Mouse (Mus musculus) urinary bladder, adult 18-20 months (tissue): ENCODE measurements around the gene Supt7l.
"Not testable (repeated sequence)": the region's sequence is repeated elsewhere in the genome, so short reads cannot be mapped to it uniquely, and the experiment has no call there.

Experiments used
- DNase-seq, 2 experiments: peaks; one replicate each; pipeline ENCODE4 v3.0.0; 2022; ENCODE audit warnings: low spot score in 2 of 2, mixed read lengths in 2 of 2

The Supt7l gene

DNA sequence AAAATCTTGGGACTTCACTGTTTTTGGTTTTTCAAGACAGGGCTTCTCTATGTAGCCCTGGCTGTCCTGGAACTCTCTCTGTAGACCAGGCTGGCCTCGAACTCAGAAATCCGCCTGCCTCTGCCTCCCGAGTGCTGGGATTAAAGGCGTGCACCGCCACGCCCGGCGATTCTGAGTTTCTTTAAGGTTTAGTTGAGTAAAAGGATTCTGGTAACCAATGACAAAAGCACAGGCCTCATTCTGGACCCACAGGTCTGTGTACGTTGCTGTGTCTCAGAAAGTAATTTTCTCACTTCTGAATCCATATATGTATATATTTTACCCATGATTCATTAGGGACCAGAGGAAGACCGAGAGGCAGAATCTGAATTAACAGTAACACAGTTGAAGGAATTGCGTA is at the start of gene Supt7l:
Supt7l (minus strand) TSS at position 101 of the 400 bp plus-strand sequence.
- not testable (repeated sequence) for DNase-seq

DNA sequence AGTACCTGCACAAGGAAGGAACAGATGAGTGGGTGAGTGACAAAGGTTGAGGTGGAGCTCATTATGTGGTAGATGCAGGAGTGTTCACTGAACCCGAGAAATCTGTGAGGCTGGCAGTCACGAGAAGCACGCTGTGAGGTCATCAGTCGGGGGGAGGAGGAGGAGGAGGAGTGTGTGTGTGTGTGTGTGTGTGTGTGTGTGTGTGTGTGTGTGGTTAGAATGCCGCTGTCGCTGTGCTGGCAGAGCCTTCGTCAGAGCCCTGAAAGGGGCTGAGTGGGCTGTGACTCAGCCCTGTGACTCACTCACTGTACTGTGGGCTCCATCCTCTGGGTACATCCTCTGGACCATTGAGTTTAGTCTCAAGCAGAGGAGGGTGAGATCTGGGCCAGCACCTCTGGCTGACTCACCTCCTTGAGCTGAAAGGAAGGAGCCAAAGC is 49.0 kb upstream of the Supt7l start:
- DNase-seq = peak in 1 of 2 experiments; percentile 45

DNA sequence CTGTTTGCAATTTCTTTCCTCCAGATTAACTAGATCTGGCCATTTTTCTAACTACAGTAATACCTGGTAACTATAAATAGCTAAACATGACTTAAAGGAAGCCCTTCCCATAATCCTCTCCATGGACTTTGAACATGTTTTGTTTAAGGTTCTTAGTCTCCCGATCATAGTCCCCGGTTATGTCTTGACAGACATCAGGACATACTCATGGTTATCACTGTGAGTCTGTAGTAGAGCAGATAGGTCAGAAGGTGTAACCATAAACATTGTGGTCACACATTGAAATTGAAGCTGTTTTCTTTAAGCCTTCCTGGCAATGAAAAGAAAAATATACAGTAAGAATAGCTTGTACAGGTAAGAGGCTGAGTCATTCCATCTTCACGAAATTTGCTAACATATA is 46.1 kb upstream of the Supt7l start:
- DNase-seq = no peak

DNA sequence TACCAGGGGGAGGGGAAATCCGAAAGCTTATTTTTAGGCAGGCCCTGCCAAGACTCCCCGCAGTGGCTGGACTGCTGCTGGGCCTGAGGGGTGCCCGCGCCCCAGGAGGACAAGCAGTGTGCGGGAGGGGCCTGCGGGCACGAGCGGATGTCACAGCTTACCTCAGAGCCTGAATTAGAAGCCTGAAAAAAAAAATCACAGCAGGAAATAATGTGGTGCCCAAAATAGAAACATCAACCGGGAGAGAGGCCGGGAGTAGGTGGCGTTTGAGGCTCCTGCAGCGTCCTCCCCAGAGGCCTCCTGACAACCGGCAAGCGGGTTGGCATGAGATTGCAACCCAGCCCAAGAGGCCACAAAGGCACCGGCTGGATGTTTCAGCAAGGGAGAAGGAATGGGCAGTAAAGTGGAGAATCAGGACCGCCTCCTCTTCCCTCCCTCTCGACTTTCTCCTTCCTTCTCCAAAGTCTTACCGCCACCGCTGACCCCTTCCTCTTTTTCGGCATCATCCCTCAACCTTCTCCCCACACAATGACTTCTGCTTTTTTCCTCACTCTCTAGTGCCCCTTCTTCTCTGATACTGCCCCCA is 43.5 kb upstream of the Supt7l start:
- no peak for DNase-seq

DNA sequence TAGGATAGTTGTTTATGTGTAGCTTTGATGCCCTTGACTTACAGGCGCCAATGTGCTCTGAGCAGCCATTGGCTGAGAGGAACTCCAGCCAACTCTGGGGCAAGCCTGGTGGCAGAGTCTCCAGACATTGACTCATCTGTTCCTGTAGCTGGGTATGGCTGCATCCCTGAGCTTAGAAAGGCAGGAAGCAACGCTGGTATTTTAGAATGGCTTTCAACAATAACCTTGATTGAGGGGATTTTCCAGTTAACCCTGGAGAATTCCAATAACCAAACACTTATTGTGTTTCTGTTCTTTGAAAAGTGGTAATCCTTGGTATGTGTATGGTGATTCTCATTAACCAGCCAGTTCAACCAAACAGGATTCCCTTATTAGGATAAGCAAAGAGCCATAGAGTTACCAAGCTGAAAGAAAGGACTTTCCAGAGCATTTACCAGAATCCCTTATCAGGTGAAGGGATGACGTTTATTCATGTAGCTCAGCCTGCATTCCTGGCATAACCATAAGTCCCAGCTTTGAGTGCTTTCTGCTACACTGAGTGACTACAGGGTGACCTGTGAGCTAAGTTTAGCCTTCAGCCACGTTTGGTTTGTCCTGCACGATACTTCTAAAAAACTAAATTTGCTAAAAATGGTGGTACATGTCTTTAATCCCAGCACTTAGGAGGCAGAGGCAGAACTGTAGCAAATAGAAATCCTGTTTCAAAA is 40.5 kb upstream of the Supt7l start:
- DNase-seq = no peak

DNA sequence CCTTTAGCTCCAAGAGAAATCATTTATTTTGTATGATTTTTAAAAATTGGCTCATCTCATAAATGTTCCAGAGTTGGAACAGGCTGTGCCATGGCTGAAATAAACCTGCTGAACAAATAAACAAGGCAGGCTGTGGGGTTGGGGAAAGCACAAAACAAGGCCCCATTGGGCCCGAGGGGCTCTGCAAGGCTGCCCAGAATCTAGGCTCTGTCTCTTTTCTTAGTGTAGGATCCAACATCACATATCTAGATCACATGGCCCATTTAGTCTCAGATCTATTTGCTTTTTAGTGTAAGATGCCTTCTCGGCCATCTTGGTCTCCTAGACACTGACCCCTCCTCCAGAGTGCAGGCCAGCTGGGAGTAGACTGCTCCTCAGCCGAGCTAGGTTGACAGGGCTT is 38.9 kb upstream of the Supt7l start:
- DNase-seq = no peak

DNA sequence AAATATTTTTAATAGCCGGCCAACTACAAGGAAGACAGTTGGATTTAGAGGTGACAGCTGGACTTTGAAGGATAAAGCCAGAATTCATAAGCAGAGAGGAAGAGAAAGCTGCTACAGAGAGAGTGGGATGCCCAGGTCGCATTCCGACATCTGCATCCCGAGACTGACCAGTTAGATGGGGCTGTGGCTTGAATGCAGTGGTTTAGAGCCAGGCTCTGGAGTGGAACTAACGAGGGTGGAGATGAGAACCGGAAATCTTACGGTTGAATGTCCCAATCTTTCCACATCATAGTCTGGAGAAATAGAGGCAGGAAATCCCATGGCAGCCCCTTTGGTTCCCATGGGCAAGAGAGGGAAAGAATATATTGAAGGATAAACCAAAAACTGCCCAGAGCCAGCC is 38.4 kb upstream of the Supt7l start:
- DNase-seq = no peak

DNA sequence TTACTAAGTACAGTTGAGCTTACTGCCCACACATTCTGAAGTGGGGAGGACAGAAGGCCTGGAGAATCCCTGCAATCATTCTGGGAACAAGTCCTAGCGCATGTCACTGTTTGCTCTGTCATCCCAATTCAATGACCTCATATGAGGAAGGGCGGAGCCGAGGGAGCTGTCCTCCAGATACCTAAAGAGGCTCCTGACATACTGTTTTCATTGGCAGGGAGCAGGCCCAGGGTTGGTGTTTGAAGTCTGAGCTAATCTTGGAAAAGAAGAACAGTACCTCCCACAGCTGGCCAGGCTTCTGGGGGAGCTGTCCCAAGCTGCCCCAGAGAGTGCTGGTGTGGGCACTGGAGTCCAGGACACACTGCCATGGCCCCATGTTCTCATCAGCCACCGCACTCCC is 37.4 kb upstream of the Supt7l start:
- peak in 1 of 2 experiments; percentile 56 for DNase-seq

DNA sequence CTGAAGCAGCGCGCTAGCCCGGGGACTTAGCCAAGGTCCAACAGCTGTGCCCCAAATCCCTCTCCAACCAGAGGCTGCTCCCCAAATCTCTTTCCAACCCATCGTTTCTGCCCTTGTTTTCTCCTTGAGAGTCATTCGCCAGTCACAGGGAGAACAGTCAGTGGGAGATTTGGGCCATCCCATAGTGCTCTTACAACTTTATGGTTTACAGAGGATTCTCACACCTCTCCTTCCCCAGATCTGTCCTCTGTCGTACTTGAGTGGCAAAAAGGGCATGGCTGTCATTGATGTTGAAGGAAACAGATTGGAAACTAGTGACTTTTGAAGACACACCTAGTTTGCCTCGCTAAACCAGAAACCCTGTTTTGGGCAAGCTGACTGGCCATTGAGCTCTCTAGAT is 36.3 kb upstream of the Supt7l start:
- no peak for DNase-seq

DNA sequence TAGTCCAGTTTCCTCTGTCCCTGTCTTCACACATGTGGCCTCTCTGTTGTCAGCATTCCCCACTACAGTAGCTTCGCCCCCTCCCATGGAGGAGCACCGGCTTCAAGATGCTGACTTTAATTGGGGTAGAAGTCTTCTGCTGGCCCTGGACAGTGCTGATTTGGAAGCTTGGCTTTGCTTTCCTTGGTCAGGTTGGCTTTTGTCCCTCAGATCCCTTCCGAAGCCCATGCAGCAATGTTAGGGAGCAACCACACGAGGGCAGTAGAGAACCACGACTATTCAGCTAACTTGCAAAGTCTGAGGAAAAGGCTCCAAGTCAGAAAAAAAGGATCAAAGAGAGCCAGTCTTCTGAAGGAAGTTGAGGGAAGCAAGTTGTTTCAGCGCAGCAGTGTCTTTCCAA is 35.9 kb upstream of the Supt7l start:
- peak; percentile 28 to 56 for DNase-seq

DNA sequence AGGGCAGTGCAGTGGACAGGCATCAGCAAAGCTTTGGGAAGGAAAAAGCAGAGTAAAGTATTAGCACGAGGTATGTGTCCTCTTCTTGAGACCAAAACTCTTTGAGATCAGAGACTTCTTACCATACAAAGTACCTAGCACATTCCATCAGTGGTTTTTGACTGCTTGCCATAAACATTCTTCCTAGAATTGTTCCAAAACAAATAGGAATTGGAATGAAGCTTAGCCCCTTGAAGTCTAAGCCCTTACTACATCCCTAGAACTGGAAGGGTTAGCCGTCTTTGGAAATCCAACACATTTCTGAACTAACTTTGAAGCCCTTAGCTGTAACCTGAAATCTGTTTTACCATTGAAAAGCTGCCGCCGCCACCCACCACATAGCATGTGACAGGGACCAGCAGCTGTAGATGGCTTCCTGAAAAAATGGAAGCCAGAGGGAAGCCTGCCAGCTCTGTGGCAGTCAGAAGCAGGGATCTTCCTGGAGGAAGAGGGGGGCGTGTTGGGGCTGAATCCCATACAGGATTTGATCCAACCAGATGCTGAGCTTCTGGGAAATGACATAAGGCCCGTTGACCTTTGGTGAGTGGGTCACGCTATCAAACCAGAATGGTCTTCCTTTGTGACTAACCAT is 34.5 kb upstream of the Supt7l start:
- DNase-seq = no peak

DNA sequence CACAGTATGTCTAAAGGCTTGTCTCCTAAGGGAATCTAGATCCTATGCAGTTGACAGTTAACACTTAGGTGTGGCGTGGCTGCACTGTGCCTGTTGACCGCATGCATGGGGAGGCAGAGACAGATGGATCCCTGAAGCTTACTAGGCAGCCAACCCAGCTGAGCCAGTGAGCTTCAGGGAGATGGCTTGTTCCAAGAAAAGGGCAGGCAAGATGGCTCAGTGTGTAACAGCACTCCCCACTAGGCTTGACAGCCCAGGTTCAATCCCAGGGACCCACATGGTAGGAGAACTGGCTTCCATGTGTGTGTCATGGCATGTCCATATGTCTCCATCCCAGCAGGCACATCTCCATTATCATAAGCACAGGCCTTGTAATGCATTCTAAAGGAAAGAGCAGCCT is 32.7 kb upstream of the Supt7l start:
- DNase-seq = no peak

DNA sequence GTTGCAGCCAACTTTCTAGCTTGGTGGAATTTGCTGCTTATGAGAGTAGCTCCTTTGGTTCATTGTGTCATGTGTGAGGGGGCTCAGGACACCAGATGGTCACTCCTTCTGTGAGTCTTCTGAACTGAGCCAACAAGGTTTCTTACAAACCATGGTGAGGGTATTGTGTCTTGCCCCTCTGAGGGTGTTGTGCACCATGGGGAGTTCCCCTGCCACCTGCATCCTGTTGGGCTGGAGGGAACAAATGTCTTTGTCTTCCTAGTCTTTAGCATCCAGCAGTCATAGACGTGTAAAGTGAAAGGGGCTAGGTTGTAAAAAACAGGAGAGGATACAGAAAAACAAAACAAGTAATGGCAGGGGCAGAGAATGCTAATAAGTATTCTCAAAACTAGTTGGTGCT is 31.8 kb upstream of the Supt7l start:
- no peak for DNase-seq

DNA sequence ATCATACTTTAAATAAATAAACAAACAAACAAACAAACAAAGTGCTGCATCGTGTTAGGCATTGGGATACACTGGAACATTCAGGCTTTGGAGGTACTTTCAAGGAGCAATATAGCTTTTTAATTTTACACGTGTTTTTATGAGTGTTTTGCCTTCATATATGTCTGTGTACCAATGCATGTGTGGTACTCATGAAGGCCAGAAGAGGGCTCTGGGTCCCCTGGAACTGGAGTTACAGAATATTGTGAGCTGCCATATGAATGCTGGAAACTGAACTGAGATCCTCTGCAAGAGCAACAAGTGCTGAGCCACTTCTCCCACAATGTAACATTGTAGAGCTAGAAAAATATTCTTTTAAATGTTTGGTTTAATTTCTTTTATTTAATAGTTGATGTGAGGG is 7.6 kb upstream of the Supt7l start:
- DNase-seq = no peak

DNA sequence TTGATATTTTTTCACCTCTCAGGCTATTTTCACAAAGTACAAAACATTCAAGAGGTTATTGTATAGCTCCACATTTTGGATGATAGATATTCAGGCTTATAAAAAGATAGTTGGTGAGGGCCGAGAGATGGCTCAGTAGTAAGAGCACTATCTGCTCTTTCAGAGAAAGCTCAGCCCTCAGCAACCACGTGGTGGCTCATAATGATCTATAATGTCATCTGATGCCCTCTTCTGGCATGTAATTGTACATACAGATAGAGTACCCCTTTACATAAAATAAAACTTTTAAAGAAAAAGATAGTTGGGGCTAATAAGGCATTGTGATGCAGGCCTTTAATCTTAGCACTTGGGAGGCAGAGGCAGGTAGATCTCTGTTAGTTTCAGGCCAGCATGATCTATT is 953 bp upstream of the Supt7l start:
- no peak for DNase-seq

DNA sequence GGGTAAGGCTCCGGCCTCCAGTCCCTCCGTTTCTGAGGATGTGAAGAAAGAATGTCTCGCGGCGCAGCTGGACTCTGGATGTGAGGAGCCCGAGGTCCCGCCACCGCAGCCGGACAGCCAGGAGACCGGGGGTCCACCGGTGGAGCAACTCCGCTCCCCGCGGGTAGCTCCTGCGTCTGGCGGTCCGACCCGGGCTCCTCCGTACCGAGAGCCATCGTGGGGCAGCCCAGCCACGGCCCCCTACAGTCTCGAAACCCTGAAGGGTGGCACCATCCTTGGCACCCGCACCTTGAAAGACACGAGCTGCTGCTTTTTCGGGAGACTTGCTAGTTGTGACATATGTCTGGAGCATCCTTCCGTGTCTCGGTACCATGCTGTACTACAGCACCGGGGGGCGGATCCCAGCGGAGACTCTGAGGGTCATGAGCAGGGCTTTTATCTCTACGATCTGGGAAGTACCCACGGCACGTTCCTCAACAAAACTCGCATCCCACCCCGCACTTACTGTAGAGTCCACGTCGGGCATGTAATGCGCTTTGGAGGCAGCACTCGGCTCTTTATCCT is 408 bp downstream of the Supt7l start:
- no peak for DNase-seq

DNA sequence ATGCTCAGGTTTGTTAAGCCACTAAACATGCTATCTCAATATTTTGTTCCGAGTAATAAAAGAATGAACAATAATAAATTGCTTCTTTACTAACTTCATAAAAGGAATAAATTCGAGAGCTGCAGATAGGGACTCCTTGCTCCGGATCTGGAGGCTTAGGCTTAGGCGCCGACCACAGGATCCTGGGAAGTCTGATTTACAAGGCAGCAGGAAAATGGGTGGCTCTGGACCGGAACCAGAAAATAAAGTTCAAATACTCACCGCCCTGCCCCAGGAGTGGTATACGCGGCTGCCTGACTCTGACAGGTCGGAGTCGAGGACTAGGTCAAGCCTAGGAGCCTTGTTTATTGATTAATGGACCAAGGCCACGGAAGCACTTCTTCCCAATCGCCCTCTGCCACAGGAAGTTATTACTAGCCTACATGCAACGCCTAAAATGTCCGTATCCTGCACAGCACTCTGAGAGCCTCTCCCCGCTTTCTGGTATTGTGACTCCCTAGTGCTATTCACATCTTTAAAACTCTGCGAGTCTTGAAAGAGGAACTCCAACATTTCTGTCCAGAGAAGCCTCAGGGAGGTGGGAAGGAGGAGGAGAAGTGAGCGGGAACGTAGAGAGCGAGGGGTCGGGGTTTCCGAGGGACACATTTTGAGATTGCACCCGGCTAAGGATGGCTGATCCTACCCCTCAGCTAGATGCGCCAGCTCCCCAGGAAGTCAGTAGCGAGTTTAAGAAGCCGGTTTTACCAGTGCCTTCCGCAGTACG is 1.1 kb downstream of the Supt7l start, which contains the start of gene Slc4a1ap:
Slc4a1ap (plus strand) TSS at position 642 of the 763 bp plus-strand sequence.
- DNase-seq = peak; percentile 49 to 69

DNA sequence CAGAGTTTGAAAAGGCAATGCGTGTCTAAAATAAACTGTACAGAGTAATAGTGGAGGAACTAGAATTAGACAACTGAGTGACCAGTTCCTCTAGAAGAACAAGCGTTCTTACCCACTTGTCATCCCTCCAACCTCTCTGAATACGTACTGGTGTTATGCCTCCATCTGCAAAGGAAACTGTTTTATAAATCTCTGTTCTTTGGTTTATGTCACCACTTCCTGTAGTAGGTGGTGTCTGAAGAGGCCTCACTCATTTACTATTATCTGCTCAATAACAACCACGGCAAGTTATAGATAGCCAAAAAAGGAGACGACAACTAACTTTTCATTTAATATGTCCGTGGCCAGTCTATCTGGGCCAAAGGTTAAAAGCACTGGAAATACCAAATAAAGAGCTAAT is 7.1 kb downstream of the Supt7l start:
- no peak for DNase-seq

DNA sequence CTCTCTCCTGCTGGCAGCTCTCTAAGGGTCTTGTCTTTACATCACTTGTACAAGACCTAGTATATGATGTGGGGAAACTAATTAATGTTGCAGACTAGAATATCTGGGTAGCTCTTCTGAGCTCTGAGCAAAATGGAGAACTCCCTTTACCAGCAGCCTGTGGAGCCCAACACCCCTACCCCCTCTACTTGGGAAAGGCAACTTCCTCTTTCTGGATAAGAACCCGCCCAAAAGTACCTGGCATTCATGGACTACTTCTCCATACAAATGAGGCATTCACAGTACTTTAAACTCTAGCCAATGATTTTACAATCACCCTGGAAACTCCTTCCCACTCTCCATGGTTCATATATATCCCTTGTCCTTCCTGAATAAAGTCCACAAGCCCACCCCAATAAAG is 15.1 kb downstream of the Supt7l start:
- DNase-seq = no peak

DNA sequence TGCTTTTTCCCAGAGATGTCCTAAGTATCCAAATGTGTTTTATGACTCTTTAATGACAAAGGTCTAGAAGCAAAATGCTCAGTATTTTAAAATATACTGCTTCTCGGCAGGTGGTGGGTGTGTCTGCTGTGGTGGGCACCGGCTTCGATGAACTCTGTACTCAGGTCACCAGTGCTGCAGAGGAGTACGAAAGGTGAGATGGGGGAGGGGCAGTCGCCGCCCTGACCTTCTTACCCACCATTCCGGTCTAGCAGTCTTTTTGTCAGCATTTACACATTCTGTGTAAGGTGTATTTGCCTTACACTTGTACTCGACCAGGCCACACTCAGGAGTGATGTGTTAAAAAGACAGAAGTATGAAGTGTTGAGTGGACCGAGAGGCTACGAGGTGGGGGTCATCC is 22.8 kb downstream of the Supt7l start:
- no peak for DNase-seq

DNA sequence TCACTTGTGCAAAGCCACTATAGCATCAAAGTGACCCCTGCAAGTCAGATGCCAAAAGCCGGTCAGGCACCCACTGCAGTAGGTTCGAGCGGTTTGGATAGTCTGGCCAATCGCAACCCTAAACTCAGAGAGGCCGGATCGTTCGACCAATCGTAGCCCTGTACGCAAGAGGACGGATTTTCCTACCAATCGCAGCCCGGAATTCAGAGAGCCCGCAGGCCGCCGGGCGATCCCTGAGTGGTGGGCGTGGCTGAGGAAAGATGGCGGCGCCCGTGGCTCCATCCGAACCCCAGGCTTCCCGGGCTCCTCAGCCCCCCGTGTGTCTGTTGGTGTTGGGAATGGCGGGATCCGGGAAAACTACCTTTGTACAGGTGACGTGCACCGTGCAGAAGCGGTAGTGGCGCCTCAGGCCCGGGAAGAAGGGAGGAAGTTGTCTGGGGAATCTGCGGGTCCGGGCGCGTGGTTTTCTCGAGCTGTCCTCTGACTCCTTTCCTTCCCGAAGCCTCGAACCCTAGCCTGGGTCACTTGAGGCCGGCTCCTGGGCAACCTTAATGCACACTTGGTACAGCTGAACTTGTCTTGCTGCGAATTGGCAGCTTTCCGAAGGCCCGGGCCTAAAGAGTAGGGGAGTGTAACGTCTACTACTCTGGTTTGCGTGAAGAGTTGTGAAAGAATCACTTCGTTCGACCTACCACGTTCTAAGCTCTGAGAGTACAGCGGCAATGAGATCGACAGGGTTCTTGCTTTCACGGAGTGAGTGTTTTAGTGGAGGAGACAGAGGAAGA is 32.9 kb downstream of the Supt7l start, which contains the start of gene Gpn1:
Gpn1 (plus strand) TSS at position 229 of the 785 bp plus-strand sequence.
- DNase-seq = peak; percentile 78 to 79
